Mouse (Mus musculus): Measurements from ENCODE around the gene Wwox. TPM values are rescaled to one million over a fixed set of nuclear protein-coding genes. Genes with fewer than 3 reads are reported as not detected.

Wwox gene
- 10 to 100 TPM; 12.5 to 12.9 TPM for total RNA-seq (2021)

DNA sequence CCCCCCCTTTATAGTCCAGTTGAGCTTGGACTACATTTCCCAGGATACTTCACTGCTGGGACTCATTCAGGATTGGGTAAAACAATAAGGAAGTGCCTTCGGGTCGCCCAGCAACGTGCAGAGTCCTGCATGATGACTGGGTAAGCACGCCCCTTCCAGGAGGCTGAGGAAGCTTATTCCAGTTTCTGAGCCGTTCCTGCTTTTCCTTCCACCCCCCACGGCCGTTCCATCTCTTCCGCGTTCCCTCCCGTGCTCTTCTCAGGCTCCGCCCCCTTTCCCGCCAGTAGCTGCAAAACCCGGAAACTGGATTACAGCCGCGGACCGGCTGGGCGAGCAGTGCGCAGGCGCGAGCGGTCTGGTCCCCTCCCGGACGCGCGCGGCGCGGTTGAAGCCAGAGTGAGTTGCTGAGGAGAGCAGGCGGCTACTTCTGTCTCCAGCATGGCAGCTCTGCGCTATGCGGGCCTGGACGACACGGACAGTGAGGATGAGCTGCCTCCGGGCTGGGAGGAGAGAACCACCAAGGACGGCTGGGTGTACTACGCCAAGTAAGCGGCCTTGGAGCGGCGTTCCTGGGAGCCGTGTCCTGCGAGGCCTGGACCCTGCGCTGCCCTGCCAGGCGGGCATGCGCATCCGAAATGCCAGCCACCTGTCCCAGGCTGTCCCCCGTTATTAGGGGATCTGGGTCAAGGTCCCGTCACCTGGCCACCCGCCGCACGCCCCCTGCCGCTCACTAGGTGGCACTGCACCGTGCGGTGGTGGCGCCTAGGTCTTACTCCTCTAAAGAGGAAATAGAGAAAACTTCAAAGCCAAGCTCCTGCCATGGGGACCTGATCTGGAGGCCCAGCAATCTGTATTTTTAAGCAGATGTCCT, at the start of gene Wwox:
Wwox (plus strand) TSS at position 322 of the 871 bp plus-strand sequence.
- intact Hi-C loops (cut with DNase I) = loop anchor here (2.0 to 10.0 kb wide), 4 partner anchors 67 to 775 kb away; no protein-coding TSS in a partner anchor
- peak; percentile 99 for DNase-seq

DNA sequence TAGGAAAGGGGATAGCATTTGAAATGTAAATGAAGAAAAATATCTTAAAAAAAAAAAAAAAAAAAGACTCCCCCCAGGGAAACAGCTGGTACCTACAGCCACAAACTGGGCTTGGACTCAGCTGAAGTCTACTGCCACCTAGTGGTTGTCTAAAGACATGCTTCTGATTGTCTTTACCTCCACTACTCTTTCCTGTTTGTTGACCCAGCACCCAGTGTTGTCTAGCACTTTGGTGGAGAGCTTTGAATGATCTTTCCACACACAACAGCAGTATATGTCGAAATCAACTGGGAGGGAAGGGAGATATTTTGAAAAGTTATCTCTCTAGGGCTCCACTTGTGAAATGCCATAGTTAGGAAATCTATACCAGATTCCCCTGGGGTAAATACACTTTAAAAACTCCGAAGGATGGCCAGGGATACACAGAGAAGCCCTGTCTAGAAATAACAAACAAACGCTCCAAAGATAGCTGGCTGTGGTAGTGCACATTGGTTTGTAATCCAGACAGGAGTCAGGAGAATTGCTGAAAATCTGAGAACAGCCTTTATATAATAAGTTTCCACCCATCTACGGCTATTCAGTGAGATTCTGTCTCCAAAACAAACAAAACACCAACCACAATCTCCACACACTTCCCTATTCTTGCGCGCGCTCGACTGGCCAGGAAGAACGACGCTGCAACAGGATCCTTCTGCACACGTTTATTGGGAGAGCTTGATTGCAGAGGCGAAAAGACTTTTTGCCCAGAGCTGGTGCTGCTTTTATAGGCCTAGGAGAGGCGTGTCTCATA, 48.8 kb upstream of the Wwox start:
- intact Hi-C loops (cut with DNase I) = no loop called here
- no peak for DNase-seq

DNA sequence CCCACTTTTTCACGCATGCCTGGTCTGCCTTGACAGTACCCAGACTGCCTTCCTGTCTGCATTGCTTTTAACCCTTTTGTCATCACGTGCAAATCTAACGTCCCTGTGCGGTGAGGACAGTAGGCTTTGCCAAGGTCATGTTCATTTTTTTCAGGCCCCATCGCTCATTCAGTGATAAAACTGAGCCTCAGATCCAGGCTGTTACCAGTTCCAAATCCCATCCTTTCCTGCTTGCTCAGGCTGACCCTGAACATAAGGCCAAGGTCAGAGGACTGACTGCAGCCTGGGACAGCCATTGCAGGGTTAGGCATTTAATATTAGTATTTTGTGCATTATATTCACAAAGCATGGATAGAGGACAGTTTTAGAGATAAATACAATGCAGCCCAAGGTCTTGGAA, 41.1 kb upstream of the Wwox start:
- intact Hi-C loops (cut with DNase I) = no loop called here
- no peak for DNase-seq

DNA sequence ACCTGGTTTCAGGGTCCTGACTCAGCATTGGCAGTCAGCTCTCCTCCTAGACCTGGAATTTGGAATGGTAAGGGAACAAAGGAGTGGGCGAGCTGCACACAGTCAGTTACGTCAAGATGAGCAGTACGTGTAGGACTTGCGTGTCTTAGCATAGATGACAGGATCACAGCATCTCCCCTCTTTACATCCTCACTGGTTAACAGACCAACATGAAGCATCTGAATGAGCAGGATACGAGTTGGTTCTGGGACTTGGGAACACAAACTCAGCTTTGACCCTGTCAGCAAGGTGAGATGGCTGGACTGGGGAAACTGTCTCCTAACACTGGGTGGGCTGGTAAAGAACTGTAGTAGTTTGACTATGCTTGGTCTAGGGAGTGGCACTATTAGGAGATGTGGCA, 40.2 kb upstream of the Wwox start:
- no peak for DNase-seq
- intact Hi-C loops (cut with DNase I) = no loop called here

DNA sequence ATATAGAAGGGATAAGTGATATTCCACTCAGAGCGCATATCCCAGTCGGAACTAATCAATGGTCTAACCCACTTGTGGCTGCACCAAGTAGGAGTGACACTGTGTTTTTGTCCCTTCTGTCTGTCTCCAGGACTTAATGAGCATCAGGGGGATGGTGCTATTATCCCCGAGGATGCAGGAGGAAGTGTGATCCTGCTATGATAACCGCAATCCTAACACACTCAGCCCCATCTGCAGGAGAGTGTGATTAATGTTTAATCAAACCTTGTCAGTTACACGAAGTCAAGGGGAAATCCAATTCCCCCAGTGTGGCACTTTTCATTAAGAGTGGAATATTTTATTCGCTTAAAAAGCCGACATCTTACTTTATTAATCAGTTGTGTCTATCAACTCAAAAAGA, 37.8 kb upstream of the Wwox start:
- intact Hi-C loops (cut with DNase I) = no loop called here
- DNase-seq = no peak

DNA sequence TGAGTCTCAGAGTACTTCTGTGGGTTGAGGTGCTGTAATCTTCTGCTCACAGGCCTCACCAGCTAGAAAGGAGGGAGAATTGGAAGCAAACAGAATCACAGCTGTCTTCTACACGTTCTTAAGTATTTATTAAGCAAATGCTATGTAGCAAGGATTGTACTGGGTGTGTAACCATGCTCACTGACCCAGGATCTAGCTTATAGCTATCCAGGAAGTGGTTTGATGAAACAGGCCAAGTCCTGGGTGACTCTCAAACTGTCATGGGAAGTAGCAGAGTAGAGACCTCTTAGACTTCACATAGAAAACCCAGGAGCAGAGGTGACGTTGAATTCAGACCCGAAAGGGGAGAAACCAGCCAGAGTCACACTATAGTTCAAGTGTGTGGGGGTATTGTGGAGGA, 28.0 kb upstream of the Wwox start:
- intact Hi-C loops (cut with DNase I) = no loop called here
- no peak for DNase-seq

DNA sequence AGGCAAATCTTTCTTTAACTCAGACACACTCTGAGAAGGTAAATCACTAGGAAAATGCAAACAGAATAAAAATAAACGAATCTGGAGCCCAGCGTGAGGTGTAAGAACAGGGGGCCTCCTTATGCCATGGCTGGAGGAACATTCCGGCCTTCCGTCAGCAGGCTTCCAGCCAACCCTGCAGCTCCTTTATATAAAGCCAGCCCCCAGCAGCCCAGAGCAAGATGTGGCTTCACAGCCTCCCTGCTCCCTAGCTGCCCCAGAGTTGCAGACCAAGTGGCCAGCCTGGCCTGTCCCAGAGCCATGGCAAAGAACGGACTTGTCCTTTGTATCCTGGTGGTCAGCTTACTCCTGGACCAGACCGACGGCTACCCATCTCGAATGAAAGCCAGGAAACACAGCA, 21.7 kb upstream of the Wwox start, which contains the start of gene Clec3a:
Clec3a (plus strand) TSS at position 301 of the 400 bp plus-strand sequence.
- intact Hi-C loops (cut with DNase I) = no loop called here
- DNase-seq = no peak

DNA sequence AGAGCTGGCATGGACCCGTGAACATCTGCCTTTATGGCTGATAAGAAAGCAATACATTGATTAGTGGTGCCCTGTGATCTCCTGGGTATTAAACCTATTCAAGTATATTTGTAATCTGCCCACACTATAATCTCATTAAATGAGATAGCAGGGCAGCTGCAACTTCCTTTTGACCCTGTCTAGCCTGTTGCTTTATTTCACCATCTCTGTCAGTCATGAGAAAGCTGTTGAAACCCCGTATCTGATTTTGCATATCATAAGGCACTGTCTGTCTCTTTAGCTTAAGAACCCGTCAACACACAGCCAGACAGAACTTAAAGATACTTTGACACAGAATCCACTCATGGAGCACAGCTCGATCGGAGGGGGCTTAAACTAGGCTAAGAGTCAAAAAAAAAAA, 21.0 kb upstream of the Wwox start:
- intact Hi-C loops (cut with DNase I) = no loop called here
- DNase-seq = no peak

DNA sequence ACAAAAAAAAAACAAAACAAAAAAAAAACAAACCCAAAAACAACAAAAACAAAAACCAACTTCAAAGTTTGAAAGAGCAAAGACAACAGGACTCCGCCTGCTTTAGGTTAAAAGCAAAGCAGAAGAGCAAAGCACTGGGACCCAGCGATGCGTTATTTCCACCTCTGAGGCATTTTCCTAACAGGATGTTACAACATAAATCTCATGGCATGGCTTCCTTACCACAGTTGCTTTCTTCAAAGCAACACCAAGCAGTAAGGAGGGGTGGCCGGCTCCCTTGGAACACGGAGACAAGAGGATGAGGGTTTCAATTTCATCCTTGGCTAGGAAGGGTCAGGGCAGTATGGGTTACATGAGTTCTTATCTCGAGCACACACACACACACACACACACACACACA, 20.6 kb upstream of the Wwox start:
- intact Hi-C loops (cut with DNase I) = no loop called here

DNA sequence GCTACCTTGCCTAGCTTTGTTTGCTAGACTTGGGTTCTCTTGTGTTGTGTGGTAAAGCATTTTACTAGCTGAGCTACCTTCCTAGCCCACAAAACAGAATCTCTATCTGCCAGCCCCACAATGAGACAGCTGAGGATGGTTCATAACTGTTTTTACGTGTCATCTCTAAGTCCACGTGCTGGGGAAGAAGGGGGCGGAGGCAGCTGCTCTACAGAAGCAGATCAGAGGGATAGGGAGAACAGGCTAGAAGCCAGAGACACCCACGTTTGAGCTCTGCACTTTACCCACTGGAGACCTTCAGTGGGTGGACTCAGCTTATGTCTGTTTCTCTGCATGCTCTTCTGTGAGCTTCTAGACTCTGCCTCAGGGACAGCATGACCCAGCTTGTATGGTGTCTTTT, 17.9 kb upstream of the Wwox start:
- intact Hi-C loops (cut with DNase I) = no loop called here
- DNase-seq = no peak

More for the DNA sequence above, 20.6 kb upstream of the Wwox start:
- no peak for DNase-seq

DNA sequence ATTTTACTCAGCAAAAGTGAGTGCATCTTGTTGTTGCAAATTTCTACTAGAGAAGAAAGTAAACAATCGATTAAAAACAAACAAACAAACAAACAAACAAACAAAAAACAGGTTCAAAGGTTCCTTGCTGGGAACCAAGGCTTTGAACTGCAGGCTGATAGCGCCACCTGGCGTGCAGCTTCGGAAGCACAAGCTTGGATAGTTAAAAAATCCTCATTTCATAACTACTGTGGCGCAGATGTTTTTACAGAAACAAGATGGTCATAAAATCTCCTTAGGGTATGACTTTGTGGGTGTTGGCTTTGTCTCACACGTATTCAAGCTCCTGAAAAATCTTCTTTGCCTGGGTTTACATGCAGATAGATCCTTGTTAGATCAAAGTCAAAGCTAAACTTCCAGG, 1.2 kb upstream of the Wwox start:
- intact Hi-C loops (cut with DNase I) = loop anchor here (2.0 to 10.0 kb wide), 4 partner anchors 66 to 773 kb away; no protein-coding TSS in a partner anchor
- peak; percentile 60 for DNase-seq

DNA sequence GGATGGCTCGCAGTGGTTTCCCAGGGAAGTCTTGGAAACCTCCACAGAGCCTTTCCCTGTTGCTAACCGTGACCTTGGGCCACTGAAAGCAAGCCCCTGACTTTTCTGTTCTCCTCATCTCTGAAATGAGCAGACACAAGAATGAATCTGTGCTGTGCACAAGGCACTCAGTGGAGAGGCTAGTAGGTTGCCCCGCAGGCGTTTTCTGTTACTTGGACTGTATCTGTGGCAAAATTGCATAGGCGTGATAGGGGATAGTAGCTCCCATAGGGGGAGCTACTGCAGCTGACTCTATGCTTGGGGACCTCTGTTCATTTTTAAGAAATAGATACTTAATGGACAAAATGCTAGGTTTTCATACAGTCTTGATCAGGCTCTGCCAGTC, 742 bp downstream of the Wwox start:
- DNase-seq = no peak
- intact Hi-C loops (cut with DNase I) = no loop called here

DNA sequence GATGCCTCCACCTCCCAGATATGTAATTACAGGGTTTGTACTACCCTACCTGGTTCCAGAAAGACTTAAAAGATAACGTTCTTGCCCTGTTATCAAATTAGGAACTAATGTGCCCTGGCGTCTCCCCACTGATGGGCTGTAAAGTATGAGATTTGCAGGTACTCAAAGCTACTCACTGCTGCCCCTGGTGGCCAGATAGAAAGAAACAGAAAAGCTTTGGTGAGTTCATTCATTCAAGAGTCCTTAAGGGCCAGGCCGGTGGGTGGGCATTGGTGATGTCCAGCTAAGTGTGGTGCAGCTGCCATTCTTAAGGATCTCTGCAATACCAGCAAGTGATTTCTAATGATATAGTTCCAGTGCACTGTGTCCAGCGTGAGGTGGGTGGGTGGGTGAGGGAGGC, 2.2 kb downstream of the Wwox start:
- DNase-seq = peak; percentile 35
- intact Hi-C loops (cut with DNase I) = no loop called here

DNA sequence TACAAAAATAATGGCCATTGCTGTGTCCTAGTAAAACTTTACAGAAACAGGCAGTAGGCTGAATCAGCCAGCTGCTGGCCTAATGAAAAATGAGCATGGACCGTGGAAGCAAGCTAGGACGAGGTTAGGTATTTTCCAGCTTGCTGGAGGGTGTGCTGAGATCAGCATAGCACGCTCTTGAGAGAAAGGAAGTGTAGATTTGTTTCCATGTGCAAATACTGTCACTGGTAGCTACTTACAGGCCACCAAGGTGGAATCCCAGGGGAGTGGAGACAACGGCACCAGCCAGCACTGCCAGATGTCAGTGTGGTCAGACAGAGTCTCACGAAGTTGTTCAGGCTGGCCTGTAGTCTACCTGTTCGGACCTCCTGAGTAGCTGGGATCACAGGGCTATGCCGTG, 7.4 kb downstream of the Wwox start:
- DNase-seq = no peak
- intact Hi-C loops (cut with DNase I) = no loop called here

DNA sequence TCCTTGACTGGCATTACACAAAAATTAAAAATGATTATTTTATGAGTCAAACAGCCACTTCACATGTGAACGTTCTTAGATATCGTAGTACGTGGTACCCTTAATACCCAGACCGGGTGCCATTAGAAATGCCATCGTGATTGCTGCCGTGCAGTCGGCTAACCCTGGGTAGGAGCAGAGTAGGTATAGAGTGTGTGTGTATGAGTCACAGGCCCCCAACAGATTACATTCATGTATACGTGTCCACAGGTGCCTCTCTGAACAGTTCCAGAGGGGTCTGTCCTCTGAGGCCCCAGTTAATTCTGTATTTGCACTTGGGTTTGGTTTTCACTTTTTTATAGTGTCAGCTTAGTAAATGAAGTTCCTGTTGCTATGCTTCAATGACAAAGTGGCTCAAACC, 12.8 kb downstream of the Wwox start:
- no peak for DNase-seq
- intact Hi-C loops (cut with DNase I) = loop anchor here (2.0 to 5.0 kb wide), 4 partner anchors 319 to 1990 kb away; partner anchors contain the start of gene Maf

DNA sequence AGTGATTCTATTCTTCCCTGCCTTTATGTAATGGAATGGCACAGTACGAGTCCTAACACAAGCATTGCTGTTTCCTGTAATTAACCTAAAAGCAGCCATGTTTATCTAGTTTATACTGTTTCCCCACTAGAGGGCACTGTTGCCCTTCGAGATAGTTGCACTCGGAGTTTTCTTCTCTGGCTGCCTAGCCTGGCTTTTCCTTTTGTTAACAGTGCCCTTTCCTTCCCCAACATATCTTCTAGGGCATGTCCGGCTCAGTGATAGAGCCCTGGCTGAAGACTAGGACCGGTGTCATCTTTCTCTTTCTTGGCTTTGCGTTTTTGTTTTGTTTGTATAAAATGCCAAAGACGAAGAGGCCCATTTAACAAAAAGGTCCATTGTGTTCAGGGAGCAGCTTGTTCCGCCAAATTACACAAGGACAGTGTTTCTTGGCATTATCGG, 13.3 kb downstream of the Wwox start:
- intact Hi-C loops (cut with DNase I) = loop anchor here (2.0 to 5.0 kb wide), 4 partner anchors 318 to 1990 kb away; partner anchors contain the start of gene Maf
- peak; percentile 65 for DNase-seq

DNA sequence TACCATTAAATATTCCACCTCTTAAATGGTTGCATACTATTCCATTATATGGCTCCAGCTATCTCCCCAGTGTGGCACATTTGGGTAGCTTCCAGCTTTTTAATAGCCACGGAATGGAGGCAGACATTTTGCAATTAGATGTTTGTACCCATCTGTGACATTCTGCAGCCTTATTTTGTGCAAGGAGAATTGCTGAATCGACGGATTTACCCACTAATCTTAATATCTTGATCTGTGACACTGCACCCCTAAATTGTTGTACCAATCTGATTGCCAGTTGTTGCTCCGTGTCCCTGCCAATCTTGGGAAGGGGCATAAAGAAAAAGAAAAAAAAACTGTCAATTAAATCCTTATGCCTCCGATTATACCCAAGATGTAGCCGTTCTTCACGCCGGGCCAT, 15.8 kb downstream of the Wwox start:
- no peak for DNase-seq
- intact Hi-C loops (cut with DNase I) = no loop called here

DNA sequence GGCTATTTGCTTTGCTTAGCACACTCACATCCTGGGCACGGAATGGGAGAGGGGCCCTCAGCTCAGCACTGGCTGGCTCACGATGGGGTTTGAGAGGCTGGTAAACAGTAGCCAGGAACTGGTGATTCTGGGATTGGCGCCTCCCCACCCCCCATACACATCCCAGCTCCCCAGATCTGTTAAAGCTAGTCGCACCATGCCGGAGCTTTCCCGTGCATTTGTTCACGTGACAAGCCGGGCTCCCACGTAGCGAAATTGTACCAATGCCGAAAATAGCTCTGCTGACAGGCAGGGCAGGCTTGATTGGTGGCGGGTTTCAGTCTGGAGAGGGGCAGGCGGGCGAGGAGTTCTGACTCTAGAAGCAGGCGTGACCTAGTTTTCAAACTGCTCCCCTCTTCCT, 16.5 kb downstream of the Wwox start:
- intact Hi-C loops (cut with DNase I) = no loop called here
- no peak for DNase-seq

DNA sequence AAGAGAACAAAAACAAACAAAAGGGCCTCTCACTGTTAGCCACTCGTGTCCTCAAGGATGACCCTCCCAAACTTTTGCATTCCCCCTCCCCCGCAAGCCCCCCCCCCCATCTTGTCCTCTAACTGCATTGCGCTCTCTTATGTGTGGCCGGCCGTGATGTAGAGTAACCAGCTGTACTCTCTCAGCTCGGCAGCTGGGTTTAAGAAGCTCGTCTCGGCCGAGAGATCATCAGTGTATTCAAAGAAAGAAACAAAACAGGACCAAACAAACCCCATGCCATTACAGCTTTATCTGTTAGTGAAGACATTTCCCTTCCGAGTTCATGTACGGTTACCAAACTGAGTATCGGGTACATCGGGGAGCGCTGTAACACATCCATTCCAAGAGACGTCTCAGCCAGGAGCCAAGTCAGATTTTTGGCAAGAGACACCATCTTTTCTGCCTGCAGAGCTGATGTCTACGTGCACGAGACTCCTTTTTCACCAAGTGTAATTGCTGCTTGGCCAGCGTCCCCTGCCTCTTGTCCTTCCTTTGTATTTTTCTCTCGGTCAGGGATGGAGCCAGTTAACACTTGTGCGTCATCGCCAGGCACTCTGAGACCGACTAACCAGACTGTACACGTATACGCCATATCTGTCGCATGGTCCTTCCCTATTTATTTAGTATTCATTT, 18.8 kb downstream of the Wwox start:
- DNase-seq = peak; percentile 16

DNA sequence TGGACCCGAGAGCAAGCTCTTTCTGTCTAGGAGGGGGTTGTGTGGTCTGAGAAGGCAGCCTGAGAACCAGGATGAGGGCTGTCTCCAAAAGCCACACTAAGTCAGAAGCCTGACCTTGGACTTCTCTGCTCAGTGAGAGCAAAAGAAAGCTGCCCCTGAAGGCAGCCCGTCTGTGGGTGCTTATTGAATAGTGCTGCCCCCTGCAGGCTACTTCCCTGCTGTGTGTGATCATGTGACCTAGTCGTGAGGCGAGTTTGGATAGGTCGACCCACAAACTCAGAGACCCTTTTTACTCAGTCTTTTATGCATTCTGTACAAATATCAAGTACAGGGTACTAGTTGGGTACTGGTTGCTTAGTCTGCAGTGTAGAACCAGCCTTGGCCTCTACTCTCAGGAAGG, 21.1 kb downstream of the Wwox start:
- DNase-seq = no peak
- intact Hi-C loops (cut with DNase I) = no loop called here

More for the DNA sequence above, 18.8 kb downstream of the Wwox start:
- intact Hi-C loops (cut with DNase I) = no loop called here

DNA sequence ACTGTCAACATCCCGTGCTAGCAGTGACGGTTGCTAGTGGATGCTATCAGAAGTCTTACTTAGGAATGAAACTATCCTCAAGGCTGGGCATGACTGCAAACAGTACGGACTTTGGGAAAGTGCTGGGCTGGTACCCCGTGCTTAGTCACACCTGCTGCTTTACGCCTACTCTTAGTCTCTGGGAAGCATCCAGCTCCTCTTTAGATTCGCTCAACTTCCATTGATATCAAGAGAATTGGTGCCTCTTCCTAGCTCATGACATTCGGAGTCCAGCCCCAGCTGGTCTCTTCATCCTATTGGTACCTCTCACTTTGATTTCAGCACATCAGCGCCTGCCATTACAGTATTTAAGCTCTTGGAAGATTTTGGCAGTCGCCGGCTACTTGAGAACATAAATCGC, 23.1 kb downstream of the Wwox start:
- DNase-seq = no peak
- intact Hi-C loops (cut with DNase I) = no loop called here
